Mouse (Mus musculus) embryonic fibroblast, embryonic 13.5 days (primary cell): ENCODE data around the gene Slc11a2.

Experiments used
- CTCF ChIP-seq: IDR thresholded peaks from 2 replicates; pipeline ENCODE4 v1.5.1; 2011; ENCODE audit warnings: mild to moderate bottlenecking, control low read depth, low read length, moderate library complexity, borderline replicate concordance; ENCODE audit not compliant: insufficient read depth
- POLR2A ChIP-seq: IDR thresholded peaks from 2 replicates; pipeline ENCODE4 v1.6.1; 2011; ENCODE audit warnings: low read depth, mild to moderate bottlenecking, control low read depth, low read length, moderate library complexity

DNA sequence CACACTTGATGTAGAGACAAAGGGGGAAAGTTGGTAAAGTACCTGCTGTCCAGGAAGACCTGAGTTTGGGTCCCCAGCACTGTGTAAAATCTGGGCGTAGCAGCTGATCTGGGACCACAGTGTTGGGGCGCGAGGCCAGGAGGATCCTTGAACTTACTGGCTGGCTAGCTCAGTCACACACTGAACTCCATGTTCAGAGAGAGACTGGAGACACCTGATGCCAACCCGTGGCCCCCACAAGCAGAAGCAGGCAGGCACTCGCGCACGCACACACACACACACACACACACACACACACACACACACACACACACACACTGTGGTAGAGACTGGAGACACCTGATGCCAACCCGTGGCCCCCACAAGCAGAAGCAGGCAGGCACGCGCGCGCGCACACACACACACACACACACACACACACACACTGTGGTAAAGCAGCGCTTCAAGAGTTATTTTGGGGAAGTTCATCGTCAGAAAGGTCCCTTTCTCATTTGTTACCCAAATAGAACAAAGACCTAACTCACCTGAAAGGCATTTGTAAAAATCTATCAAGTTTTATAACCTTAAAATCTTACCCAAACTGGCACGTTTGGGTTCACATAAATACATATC, 36.5 kb downstream of the Slc11a2 start:
- no peak for TF ChIP-seq POLR2A
- TF ChIP-seq CTCF: no peak
